Mouse (Mus musculus): ENCODE data around the gene Tnrc6b. TPM values are rescaled to one million over a fixed set of nuclear protein-coding genes. Genes with fewer than 3 reads are reported as not detected.
"Not testable (repeated sequence)": the region's sequence is repeated elsewhere in the genome, so short reads cannot be mapped to it uniquely, and the experiment has no call there.

Tnrc6b gene
- total and polyA plus RNA-seq, 3 experiments: 7.8 to 13.9 (median 8.0) TPM

GRCm38 (mm10) chr15:80928811-80929355 lies 217.8 kb downstream of the Tnrc6b start:
- Histone ChIP-seq H3K36me3 (ENCODE audit: control insufficient read depth in 1 of 2, insufficient read depth in 2 of 2, low read length in 2 of 2) (peaks cover 0 to 11% of the 10 kb centered on the region in 2 experiments; a peak in 2 of 4 replicates), H3K4me3 (ENCODE audit: control insufficient read depth in 1 of 2, insufficient read depth in 1 of 2, low read depth in 2 of 2, low read length in 2 of 2) (no peak overlapping the region), H3K27ac (ENCODE audit: control insufficient read depth, low read depth, low read length) (no peak overlapping the region), H3K4me1 (ENCODE audit: control insufficient read depth in 1 of 2, insufficient read depth in 2 of 2, low read length in 2 of 2) (no peaks in the 10 kb centered on the region), H3K79me2 (ENCODE audit: control insufficient read depth, insufficient read depth, low read length, poor library complexity) (no peaks in the 10 kb centered on the region), H3K9ac (ENCODE audit: control insufficient read depth, low read depth, low read length, poor library complexity, severe bottlenecking) (no peak overlapping the region), H3K27me3 (ENCODE audit: control insufficient read depth in 1 of 2, insufficient read depth in 2 of 2, low read length in 2 of 2) (no peaks in the 10 kb centered on the region), H3K9me3 (replicated peaks; ENCODE audit: insufficient read depth, low read length) (no peaks in the 10 kb centered on the region)
- no peak for DNase-seq (ENCODE audit: low read depth, low spot score)
- TF ChIP-seq TBP (IDR thresholded peaks at IDR 0.05; ENCODE audit: low read depth, low read length): no peak
- no peak for TF ChIP-seq UBTF (IDR thresholded peaks at IDR 0.05; ENCODE audit: borderline replicate concordance, insufficient read depth, low read depth, low read length)
- no peak for TF ChIP-seq ELF1 (IDR thresholded peaks at IDR 0.05; ENCODE audit: low read depth, low read length)
- no peak for TF ChIP-seq CHD1 (IDR thresholded peaks at IDR 0.05; ENCODE audit: low read depth, low read length)
- no peak for TF ChIP-seq ZKSCAN1 (IDR thresholded peaks at IDR 0.05; ENCODE audit: low read depth, low read length)
- TF ChIP-seq MXI1 (IDR thresholded peaks at IDR 0.05; ENCODE audit: low read depth, low read length): no peak

- Histone ChIP-seq H3K27me3 (ENCODE audit: control insufficient read depth in 1 of 2, insufficient read depth in 2 of 2, low read length in 2 of 2) (no peaks in the 10 kb centered on the region), H3K79me2 (ENCODE audit: control insufficient read depth, insufficient read depth, low read length, poor library complexity) (no peaks in the 10 kb centered on the region), H3K9ac (ENCODE audit: control insufficient read depth, low read depth, low read length, poor library complexity, severe bottlenecking) (no peak overlapping the region), H3K4me1 (ENCODE audit: control insufficient read depth in 1 of 2, insufficient read depth in 2 of 2, low read length in 2 of 2) (no peaks in the 10 kb centered on the region), H3K36me3 (ENCODE audit: control insufficient read depth in 1 of 2, insufficient read depth in 2 of 2, low read length in 2 of 2) (peaks cover 0 to 7% of the 10 kb centered on the region in 2 experiments; a peak in 2 of 4 replicates), H3K4me3 (ENCODE audit: control insufficient read depth in 1 of 2, insufficient read depth in 1 of 2, low read depth in 2 of 2, low read length in 2 of 2) (no peak overlapping the region), H3K9me3 (replicated peaks; ENCODE audit: insufficient read depth, low read length) (no peaks in the 10 kb centered on the region), H3K27ac (ENCODE audit: control insufficient read depth, low read depth, low read length) (no peak overlapping the region)
- TF ChIP-seq JUND (IDR thresholded peaks at IDR 0.05; ENCODE audit: low read depth, low read length) (no peak), TBP (IDR thresholded peaks at IDR 0.05; ENCODE audit: low read depth, low read length) (no peak), ZC3H11A (IDR thresholded peaks at IDR 0.05; ENCODE audit: low read depth, low read length) (no peak), CTCF (IDR thresholded peaks at IDR 0.05 in 2 of 3, conservative IDR thresholded peaks at IDR 0.05 in 1 of 3; ENCODE audit: control insufficient read depth in 1 of 3, insufficient read depth in 1 of 3, low read depth in 2 of 3, low read length in 3 of 3, poor library complexity in 1 of 3, severe bottlenecking in 1 of 3) (no peak), POLR2AphosphoS5 (IDR thresholded peaks at IDR 0.05; ENCODE audit: borderline replicate concordance, low read depth, low read length) (no peak), POLR2A (IDR thresholded peaks at IDR 0.05; ENCODE audit: control insufficient read depth in 1 of 2, insufficient read depth in 1 of 2, low read depth in 1 of 2, low read length in 2 of 2, poor library complexity in 1 of 2) (no peak), KAT2A (conservative IDR thresholded peaks at IDR 0.05; ENCODE audit: low read depth, low read length) (no peak), MAFK (IDR thresholded peaks at IDR 0.05; ENCODE audit: borderline replicate concordance, low read depth, low read length) (no peak), ZNF384 (IDR thresholded peaks at IDR 0.05; ENCODE audit: low read depth, low read length) (no peak), GATA1 (IDR thresholded peaks at IDR 0.05; ENCODE audit: low read depth, low read length) (no peak), MEF2A (IDR thresholded peaks at IDR 0.05; ENCODE audit: extremely low read depth, insufficient replicate concordance, low read depth, low read length, poor library complexity, severe bottlenecking) (no peak), BHLHE40 (IDR thresholded peaks at IDR 0.05; ENCODE audit: borderline replicate concordance, low read depth, low read length) (no peak), CHD2 (IDR thresholded peaks at IDR 0.05; ENCODE audit: low read length) (no peak), UBTF (IDR thresholded peaks at IDR 0.05; ENCODE audit: borderline replicate concordance, insufficient read depth, low read depth, low read length) (no peak), USF2 (IDR thresholded peaks at IDR 0.05; ENCODE audit: borderline replicate concordance in 1 of 2, insufficient read depth in 1 of 2, low read depth in 1 of 2, low read length in 2 of 2) (no peak), NRF1 (IDR thresholded peaks at IDR 0.05; ENCODE audit: insufficient read depth, low read depth, low read length, poor library complexity, severe bottlenecking) (no peak), ETS1 (IDR thresholded peaks at IDR 0.05; ENCODE audit: low read depth, low read length) (no peak), NELFE (IDR thresholded peaks at IDR 0.05; ENCODE audit: low read depth, low read length) (no peak), GABPA (IDR thresholded peaks at IDR 0.05; ENCODE audit: low read depth, low read length) (no peak)
- DNase-seq (ENCODE audit: low read depth, low spot score): no peak
Measured at GRCm38 (mm10) chr15:80930048-80930571, 219.0 kb downstream of the Tnrc6b start.

- H3K9ac ChIP-seq (ENCODE audit: control insufficient read depth, low read depth, low read length, poor library complexity, severe bottlenecking); H3K4me3 ChIP-seq (ENCODE audit: control insufficient read depth in 1 of 2, insufficient read depth in 1 of 2, low read depth in 2 of 2, low read length in 2 of 2); DNase-seq (ENCODE audit: low read depth, low spot score); H3K9me3 ChIP-seq (replicated peaks; ENCODE audit: insufficient read depth, low read length); H3K27ac ChIP-seq (ENCODE audit: control insufficient read depth, low read depth, low read length); H3K27me3 ChIP-seq (ENCODE audit: control insufficient read depth in 1 of 2, insufficient read depth in 2 of 2, low read length in 2 of 2); H3K79me2 ChIP-seq (ENCODE audit: control insufficient read depth, insufficient read depth, low read length, poor library complexity); H3K36me3 ChIP-seq (ENCODE audit: control insufficient read depth in 1 of 2, insufficient read depth in 2 of 2, low read length in 2 of 2); H3K4me1 ChIP-seq (ENCODE audit: control insufficient read depth in 1 of 2, insufficient read depth in 2 of 2, low read length in 2 of 2): not testable (repeated sequence)
Measured at GRCm38 (mm10) chr15:80930676-80931320, 219.7 kb downstream of the Tnrc6b start.

Measured in MEL (cell line).